Mouse (Mus musculus) cerebellum, adult (tissue): ENCODE data around the gene Rft1.

Experiments used
- ATAC-seq: cut with Nextera tagmentation; 2 replicates; pipeline ENCODE4 v1.9.2; 2017; ENCODE audit warnings: mild to moderate bottlenecking, moderate library complexity, mixed read lengths; ENCODE audit not compliant: insufficient number of reproducible peaks, low FRiP score, low TSS enrichment

Gene Rft1

GRCm38 (mm10) chr14:30628235-30628634, 25.9 kb upstream of the Rft1 start:
- ATAC-seq, result no peak

- ATAC-seq, result no peak
These were observed 24.3 kb upstream of the Rft1 start for GRCm38 (mm10) chr14:30629839-30630238.

- ATAC-seq, result no peak
These were observed 23.2 kb upstream of the Rft1 start for GRCm38 (mm10) chr14:30630811-30631576.

GRCm38 (mm10) chr14:30631834-30632233, 22.3 kb upstream of the Rft1 start:
- ATAC-seq, result no peak

GRCm38 (mm10) chr14:30633708-30634107, 20.5 kb upstream of the Rft1 start:
- ATAC-seq, result no peak

DNA sequence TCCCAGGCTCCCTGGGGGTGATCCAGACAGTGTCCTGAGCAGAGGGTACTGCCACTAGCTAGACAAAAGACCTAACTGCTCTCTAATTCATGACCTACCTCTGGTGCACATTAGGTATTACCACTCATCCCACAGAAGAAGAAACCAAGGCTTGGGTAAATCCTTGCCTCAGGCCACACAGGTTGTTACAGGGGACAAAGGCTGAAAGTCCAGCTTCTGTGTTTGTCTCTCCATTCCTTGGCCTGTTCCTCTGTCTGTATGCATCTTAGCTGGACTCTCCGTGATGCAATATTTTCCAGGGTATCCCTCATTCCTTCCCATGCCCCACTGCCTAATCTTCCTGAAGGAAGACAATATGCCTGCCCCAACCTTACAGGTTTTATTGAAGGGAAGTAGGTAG, 19.7 kb upstream of the Rft1 start:
- ATAC-seq, result no peak

DNA sequence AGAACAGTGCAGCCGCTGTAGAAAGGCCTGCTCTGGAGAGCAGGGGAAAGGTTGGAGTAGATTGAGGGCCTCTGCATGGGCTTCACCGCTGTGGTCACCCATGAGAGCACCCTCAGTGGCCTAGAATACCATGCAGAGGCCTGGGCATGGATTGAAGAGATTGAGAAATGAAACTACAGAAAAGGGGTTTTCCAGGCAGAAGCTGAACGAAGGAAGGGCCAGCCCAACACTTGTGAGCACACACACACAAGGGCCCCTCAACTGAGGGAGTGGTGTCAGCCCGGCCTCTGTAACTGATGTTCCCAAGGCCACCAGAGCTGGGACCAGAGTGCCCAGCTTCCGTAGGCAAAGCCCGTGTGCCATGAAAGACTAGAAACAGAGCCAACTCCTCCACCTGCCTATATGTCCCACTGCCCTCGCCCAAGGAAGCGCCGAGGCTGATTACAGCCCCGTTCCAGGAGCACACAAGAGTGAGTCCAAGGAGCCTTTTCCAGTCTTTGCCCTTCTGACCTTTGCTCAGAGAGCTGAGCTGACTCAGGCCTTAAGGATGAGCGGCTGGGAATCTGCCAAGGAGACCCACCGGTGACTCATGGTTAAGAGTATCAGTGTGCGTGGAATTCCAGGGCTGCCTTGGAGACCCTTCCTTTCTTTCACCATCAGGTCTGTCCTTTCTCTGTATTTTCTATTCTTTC, 18.8 kb upstream of the Rft1 start:
- no peak for ATAC-seq

- ATAC-seq, result no peak
These were observed 17.7 kb upstream of the Rft1 start for GRCm38 (mm10) chr14:30636499-30636898.

DNA sequence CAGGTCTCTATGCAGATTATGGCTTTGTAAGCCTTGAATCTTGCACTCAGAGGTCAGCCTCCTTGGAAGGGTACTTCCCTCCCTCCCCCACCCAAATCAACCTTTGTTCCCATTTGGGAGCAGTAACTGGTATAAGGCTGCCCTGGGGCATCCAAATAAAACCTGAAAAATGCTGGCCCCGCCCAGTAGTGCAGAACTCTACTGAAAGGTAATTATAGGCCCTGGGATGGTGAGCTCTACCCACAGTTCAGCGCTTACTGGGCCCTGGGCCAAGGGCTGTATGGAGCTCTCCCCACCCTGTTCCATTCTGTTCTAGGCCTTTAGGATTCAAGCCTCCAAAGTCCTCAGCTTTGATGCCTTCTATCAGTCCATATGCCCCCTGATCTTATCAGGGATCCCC, 17.1 kb upstream of the Rft1 start:
- ATAC-seq, result no peak

DNA sequence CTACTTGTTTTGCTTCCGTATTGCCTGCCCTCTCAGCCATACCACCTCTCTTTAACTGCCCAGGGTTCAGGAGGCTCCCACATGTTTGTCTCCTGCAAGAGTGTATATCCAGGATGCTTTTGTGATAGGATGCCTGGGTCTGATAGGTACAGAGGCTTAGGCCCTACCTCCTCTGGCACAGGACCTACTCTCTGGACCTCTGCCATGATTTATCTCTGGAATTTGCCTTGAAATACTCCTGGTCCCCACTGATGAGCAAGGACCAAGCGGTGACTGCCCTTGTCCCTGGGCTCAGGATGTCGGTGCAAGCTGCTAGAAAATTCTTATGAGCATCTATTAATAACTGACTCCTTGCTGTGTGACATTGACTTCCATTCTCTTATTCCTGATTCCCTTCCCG, 16.2 kb upstream of the Rft1 start:
- ATAC-seq, result no peak

GRCm38 (mm10) chr14:30638686-30639085, 15.5 kb upstream of the Rft1 start:
- ATAC-seq, result no peak; the same call in 1 of the 2 replicates

DNA sequence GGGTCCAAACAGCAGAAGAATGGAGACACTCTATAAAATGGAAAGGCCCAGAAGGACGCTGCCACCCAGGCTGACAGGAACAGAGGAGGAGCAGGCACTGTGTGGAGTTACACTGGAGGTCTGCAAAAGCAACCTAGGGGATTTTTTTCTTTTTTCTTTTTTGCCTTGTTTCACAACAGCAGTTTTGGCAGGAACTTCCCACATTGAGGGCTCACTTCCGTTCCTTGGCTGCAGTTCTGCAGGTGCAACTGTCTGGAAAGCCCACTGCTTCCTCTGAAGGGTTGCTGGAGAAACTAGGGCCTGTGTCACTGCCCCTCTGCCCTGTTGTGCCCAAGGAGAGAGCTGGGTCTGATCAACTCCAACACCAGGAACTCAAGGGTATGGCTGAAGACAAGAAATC, 12.4 kb upstream of the Rft1 start:
- ATAC-seq, result no peak

GRCm38 (mm10) chr14:30644026-30644425, 10.1 kb upstream of the Rft1 start:
- no peak for ATAC-seq

- ATAC-seq, result no peak
These were observed 9.1 kb upstream of the Rft1 start for GRCm38 (mm10) chr14:30645066-30645465.

DNA sequence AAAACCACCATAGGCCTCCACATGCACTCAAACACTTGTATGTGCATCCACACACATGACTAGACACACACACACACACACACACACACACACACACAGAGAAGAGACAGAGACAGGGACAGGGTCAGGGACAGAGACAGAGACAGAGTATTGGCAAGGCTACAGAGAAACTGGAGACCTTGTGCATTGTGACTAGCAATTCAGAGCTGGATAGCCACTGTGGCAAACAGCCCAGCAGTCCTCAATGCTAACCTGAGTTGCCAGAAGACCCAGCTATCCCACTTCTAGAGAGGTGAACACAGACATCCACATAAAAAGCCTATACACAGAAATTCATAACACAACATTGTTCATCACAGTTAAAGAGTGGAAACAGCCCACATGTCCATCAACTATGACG, 7.7 kb upstream of the Rft1 start:
- no peak for ATAC-seq

GRCm38 (mm10) chr14:30648478-30648877, 5.7 kb upstream of the Rft1 start:
- no peak for ATAC-seq

GRCm38 (mm10) chr14:30649745-30650144, 4.4 kb upstream of the Rft1 start:
- no peak for ATAC-seq

DNA sequence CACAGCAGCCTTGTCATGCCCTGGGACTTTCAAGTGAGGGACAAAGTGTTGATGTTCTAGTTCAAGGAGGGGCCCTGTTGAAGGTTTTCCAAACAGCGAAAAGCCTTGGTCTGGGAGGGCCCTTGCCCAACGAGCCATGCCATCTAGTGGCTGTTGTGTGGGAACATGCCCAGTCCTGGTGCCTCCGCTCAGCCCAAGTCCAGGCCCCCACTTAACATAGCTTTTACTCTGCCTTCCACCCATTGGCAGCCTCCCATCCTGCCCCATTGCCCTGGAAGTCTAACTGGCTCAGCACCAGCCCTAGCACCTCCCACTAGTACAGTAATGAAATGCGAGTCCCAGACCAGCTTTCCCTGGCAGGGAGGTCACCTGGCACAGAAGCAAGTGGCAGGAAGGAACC, 3.2 kb upstream of the Rft1 start:
- no peak for ATAC-seq

- ATAC-seq, result no peak
These were observed 600 bp downstream of the Rft1 start for GRCm38 (mm10) chr14:30654691-30655228.

DNA sequence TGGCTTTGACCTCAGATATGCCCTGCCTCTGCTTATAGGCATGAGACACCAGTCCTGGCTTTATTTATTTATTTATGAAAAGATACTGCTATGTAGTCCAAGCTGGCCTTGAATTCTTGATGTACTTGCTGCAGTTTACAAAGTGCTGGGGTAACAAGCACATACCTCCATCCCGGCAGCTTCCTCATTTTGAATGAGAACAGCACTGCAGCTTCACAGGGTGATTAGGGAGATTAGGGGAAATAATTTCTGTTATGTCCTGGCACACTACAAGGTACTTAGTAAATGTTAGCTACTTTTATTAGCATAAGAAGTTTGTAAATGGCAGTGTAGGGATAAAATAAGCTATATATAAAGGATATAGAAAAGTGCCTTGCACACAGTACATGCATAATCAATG, 1.4 kb downstream of the Rft1 start:
- no peak for ATAC-seq

DNA sequence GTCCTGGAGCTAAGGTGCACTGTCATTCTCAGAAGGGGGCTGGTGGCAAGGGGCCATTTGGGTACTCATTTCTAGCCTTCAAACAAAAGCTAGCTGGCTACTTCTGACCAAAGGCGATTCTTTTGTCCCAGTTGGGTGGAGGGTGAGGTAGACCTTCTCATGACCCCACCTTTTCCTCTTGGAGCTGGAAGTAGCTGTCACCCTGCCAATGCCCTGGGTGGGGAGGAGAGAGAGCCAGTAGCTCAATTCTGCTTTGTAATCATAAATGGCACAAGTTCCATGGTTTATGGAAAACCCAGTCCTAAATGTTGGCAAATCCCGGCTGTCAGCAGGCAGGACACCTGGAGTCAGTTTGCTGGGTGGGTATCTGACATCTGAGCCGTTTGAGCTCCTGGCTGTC, 11.9 kb downstream of the Rft1 start:
- ATAC-seq, result no peak

DNA sequence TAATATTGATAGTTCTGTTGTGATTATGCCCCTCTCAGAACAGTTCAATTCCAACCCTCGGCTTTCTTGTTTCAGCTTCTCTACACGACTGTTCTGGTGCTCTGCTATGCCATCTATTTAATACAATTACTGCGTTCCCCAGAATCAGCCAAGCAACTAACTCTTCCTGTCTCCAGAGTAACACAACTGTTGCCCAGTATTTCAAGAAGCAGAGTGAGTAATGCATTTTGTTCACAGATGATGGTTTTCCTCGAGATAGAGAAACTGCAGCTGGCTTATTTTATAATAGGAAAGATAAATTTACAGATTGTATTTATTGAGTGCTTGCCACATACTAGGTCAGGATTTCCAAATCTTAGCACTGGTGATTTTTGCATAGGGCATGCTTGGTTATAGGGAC, 12.4 kb downstream of the Rft1 start:
- no peak for ATAC-seq
